Mouse (Mus musculus): ENCODE results near the gene Ddx46. TPM values are rescaled to one million over a fixed set of nuclear protein-coding genes. Genes with fewer than 3 reads are reported as not detected.
A peak's percentile ranks its signal among the peaks of the same experiment; 100 is the strongest.

Ddx46 gene
- polyA plus RNA-seq (2012; rRNA removed) = 12.3 and 13.0 TPM in 2 replicates

DNA sequence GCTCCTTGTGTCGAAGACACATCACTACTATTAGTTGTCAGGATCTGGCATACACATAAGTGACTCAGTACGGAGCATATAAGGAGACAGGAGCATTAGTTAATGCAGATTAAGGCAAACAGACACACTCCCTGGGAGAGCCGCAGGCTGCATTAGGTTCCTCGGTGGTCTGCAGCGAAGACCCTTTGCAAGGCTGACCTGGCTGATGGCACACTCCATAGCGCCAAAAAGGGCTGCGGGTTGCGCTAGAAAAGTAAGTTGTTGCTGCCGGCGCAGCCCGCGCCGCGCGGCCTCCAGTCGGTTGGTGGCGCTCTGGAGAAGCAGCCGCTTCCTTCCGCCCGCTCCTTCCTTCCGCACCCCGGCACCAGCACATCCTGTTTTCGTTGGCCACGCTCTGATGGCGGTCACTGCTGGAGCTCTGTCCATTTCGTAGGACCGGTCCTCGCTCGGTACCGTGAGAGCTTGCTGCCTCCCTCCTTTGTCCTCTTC is at the start of gene Ddx46:
Gene Ddx46 (plus strand): TSS at position 389 of the 489 bp plus-strand sequence.
- peak within 1 kb of the TSS; percentile 47 for H3K27ac ChIP-seq (ENCODE audit: insufficient read depth, low read depth, low read length)
- H3K4me1 ChIP-seq (ENCODE audit: control insufficient read depth, insufficient read depth, low read length) = no peaks in the 10 kb centered on the region
- TF ChIP-seq POLR2A (IDR thresholded peaks at IDR 0.05; ENCODE audit: low read depth, low read length) (peak; percentile 91), CTCF (conservative IDR thresholded peaks at IDR 0.05; ENCODE audit: insufficient read depth, insufficient read length, low read depth, low read length) (peak; percentile 82)
- WGBS = 4% methylated on average over 30 of the region's 30 CpGs
- H3K36me3 ChIP-seq (ENCODE audit: control insufficient read depth, insufficient read depth, low read length) = no peaks in the 10 kb centered on the region; the same call in 1 of the 2 replicates
- H3K4me3 ChIP-seq (ENCODE audit: insufficient read depth, low read depth, low read length) = peak within 1 kb of the TSS; percentile 94
- DNase-seq = peak; percentile 91
- no peaks in the 10 kb centered on the region for H3K27me3 ChIP-seq (replicated peaks; ENCODE audit: control insufficient read depth, insufficient read depth, low read length)

DNA sequence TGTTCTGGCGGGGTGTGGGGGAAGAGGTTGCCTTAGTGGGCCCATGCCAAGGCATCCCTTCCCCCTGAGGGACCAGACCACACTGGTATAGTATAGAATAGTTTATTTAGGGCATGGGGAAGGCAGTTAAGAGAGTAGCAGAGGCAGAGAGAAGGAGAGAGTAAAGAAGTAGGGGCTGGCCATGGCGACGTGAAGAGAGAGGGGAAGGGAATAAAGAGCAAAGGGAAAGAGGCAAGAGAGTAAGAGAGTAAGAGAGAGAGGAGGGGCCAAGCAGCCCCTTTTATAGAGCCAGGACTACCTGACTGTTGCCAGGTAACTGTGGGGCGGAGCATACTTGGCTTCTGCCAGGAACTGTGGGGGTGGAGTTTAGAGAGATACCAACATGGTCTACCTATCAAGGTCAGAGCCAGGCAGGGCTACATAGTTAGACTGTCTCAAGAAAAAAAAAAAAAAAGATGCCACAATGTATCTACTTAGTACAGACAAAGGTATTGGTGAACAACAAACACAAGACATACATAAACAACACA is 42.8 kb upstream of the Ddx46 start:
- 81% methylated on average over 4 of the region's 4 CpGs for WGBS
- Histone ChIP-seq H3K4me3 (ENCODE audit: insufficient read depth, low read depth, low read length) (no peak overlapping the region), H3K36me3 (ENCODE audit: control insufficient read depth, insufficient read depth, low read length) (no peaks in the 10 kb centered on the region; the same call in 1 of the 2 replicates), H3K27me3 (replicated peaks; ENCODE audit: control insufficient read depth, insufficient read depth, low read length) (no peaks in the 10 kb centered on the region), H3K4me1 (ENCODE audit: control insufficient read depth, insufficient read depth, low read length) (no peaks in the 10 kb centered on the region; the same call in 1 of the 2 replicates), H3K27ac (ENCODE audit: insufficient read depth, low read depth, low read length) (no peak overlapping the region)
- DNase-seq = peak; percentile 39
- TF ChIP-seq POLR2A (IDR thresholded peaks at IDR 0.05; ENCODE audit: low read depth, low read length) = no peak
- TF ChIP-seq CTCF (conservative IDR thresholded peaks at IDR 0.05; ENCODE audit: insufficient read depth, insufficient read length, low read depth, low read length) = no peak

- WGBS = 5% methylated on average over 29 of the region's 29 CpGs
- H3K36me3 ChIP-seq (ENCODE audit: control insufficient read depth, insufficient read depth, low read length) = no peaks in the 10 kb centered on the region; the same call in 1 of the 2 replicates
- no peak overlapping the region for H3K27ac ChIP-seq (ENCODE audit: insufficient read depth, low read depth, low read length)
- no peaks in the 10 kb centered on the region for H3K27me3 ChIP-seq (replicated peaks; ENCODE audit: control insufficient read depth, insufficient read depth, low read length)
- H3K4me1 ChIP-seq (ENCODE audit: control insufficient read depth, insufficient read depth, low read length) = no peaks in the 10 kb centered on the region; the same call in 1 of the 2 replicates
- peak; percentile 90 for TF ChIP-seq POLR2A (IDR thresholded peaks at IDR 0.05; ENCODE audit: low read depth, low read length)
- no peak for TF ChIP-seq CTCF (conservative IDR thresholded peaks at IDR 0.05; ENCODE audit: insufficient read depth, insufficient read length, low read depth, low read length)
- H3K4me3 ChIP-seq (ENCODE audit: insufficient read depth, low read depth, low read length) = peak overlapping the region; percentile 58
- DNase-seq = peak; percentile 98
These were observed 42.1 kb upstream of the Ddx46 start for GRCm38 (mm10) chr13:55592512-55593253.

- Histone ChIP-seq H3K27ac (ENCODE audit: insufficient read depth, low read depth, low read length) (no peak overlapping the region), H3K36me3 (ENCODE audit: control insufficient read depth, insufficient read depth, low read length) (no peaks in the 10 kb centered on the region; the same call in 1 of the 2 replicates), H3K4me1 (ENCODE audit: control insufficient read depth, insufficient read depth, low read length) (no peaks in the 10 kb centered on the region; the same call in 1 of the 2 replicates), H3K4me3 (ENCODE audit: insufficient read depth, low read depth, low read length) (peak overlapping the region; percentile 58), H3K27me3 (replicated peaks; ENCODE audit: control insufficient read depth, insufficient read depth, low read length) (no peaks in the 10 kb centered on the region)
- TF ChIP-seq POLR2A (IDR thresholded peaks at IDR 0.05; ENCODE audit: low read depth, low read length) = no peak
- WGBS = under 1% methylated on average over 31 of the region's 31 CpGs
- no peak for DNase-seq
These were observed 41.5 kb upstream of the Ddx46 start for GRCm38 (mm10) chr13:55593254-55593747.

DNA sequence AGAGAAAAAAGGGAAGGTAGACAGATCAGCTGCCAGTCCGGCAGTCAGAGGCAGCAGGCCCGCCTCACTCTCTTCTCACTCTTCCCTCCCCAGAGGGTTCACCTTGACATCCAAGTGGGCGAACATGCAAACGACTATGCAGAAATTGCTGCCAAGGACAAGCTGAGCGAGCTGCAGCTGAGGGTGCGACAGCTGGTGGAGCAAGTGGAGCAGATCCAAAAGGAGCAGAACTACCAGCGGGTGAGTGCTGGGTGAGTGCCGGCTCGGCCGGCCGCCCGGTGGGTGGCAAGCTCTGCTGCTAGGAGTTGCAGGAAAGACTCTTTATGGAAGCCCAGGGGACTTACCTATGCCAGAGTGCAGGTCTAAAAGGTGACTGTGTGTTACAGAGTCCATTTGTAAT is 39.5 kb upstream of the Ddx46 start:
- no peaks in the 10 kb centered on the region for H3K27me3 ChIP-seq (replicated peaks; ENCODE audit: control insufficient read depth, insufficient read depth, low read length)
- no peak overlapping the region for H3K4me3 ChIP-seq (ENCODE audit: insufficient read depth, low read depth, low read length)
- H3K36me3 ChIP-seq (ENCODE audit: control insufficient read depth, insufficient read depth, low read length) = no peaks in the 10 kb centered on the region; the same call in 1 of the 2 replicates
- no peak for DNase-seq
- no peak overlapping the region for H3K27ac ChIP-seq (ENCODE audit: insufficient read depth, low read depth, low read length)
- peaks cover 4% of the 10 kb centered on the region; the same call in 1 of the 2 replicates for H3K4me1 ChIP-seq (ENCODE audit: control insufficient read depth, insufficient read depth, low read length)
- TF ChIP-seq POLR2A (IDR thresholded peaks at IDR 0.05; ENCODE audit: low read depth, low read length) = no peak
- TF ChIP-seq CTCF (conservative IDR thresholded peaks at IDR 0.05; ENCODE audit: insufficient read depth, insufficient read length, low read depth, low read length) = no peak
- WGBS = 87% methylated on average over 12 of the region's 12 CpGs

GRCm38 (mm10) chr13:55596802-55597201 is 38.0 kb upstream of the Ddx46 start:
- 96% methylated on average over 12 of the region's 12 CpGs for WGBS
- Histone ChIP-seq H3K4me1 (ENCODE audit: control insufficient read depth, insufficient read depth, low read length) (peaks cover 4% of the 10 kb centered on the region; the same call in 1 of the 2 replicates), H3K36me3 (ENCODE audit: control insufficient read depth, insufficient read depth, low read length) (no peaks in the 10 kb centered on the region; the same call in 1 of the 2 replicates), H3K27me3 (replicated peaks; ENCODE audit: control insufficient read depth, insufficient read depth, low read length) (no peaks in the 10 kb centered on the region), H3K27ac (ENCODE audit: insufficient read depth, low read depth, low read length) (no peak overlapping the region), H3K4me3 (ENCODE audit: insufficient read depth, low read depth, low read length) (no peak overlapping the region)
- DNase-seq = no peak
- TF ChIP-seq POLR2A (IDR thresholded peaks at IDR 0.05; ENCODE audit: low read depth, low read length) (no peak), CTCF (conservative IDR thresholded peaks at IDR 0.05; ENCODE audit: insufficient read depth, insufficient read length, low read depth, low read length) (no peak)

All from kidney, adult 2 months (tissue).